Mouse (Mus musculus) ES-Bruce4 (cell line): ENCODE measurements around the gene Tgfb1i1.

Experiments used
- CTCF ChIP-seq: IDR thresholded peaks from one replicate; pipeline ENCODE4 v1.8.1; 2011; ENCODE audit warnings: low read depth, low read length
- EP300 ChIP-seq: IDR thresholded peaks from 2 replicates; pipeline ENCODE4 v1.6.1; 2011; ENCODE audit warnings: low read depth, low read length; ENCODE audit not compliant: insufficient read depth

- no peak for TF ChIP-seq CTCF
- TF ChIP-seq EP300, result no peak
Observed at GRCm38 (mm10) chr7:128255757-128256156, 9.1 kb downstream of the Tgfb1i1 start.
